Mouse (Mus musculus) thymus, postnatal 4 days (tissue): ENCODE measurements around the gene Pacs2.
A peak's percentile ranks its signal among the peaks of the same experiment; 100 is the strongest.

Experiments used
- DNase-seq: peaks from one replicate; pipeline ENCODE4 v3.0.0; 2021

Gene Pacs2

GRCm38 (mm10) chr12:113044916-113045677, 30.8 kb downstream of the Pacs2 start:
- peak; percentile 47 for DNase-seq

- peak; percentile 59 for DNase-seq
Measured at GRCm38 (mm10) chr12:113046861-113047260, 32.6 kb downstream of the Pacs2 start.

- no peak for DNase-seq
Measured at GRCm38 (mm10) chr12:113048103-113048502, 33.8 kb downstream of the Pacs2 start.

GRCm38 (mm10) chr12:113049836-113050235, 35.5 kb downstream of the Pacs2 start:
- DNase-seq, result peak; percentile 72

GRCm38 (mm10) chr12:113050671-113051070, 36.4 kb downstream of the Pacs2 start:
- DNase-seq, result peak; percentile 46

GRCm38 (mm10) chr12:113051628-113052403, 37.5 kb downstream of the Pacs2 start:
- DNase-seq, result no peak

GRCm38 (mm10) chr12:113056089-113056488, 41.8 kb downstream of the Pacs2 start:
- DNase-seq, result no peak

GRCm38 (mm10) chr12:113060178-113060577, 45.9 kb downstream of the Pacs2 start:
- no peak for DNase-seq

GRCm38 (mm10) chr12:113061606-113062005, 47.3 kb downstream of the Pacs2 start:
- no peak for DNase-seq

GRCm38 (mm10) chr12:113062201-113062600, 47.9 kb downstream of the Pacs2 start:
- DNase-seq, result no peak

- no peak for DNase-seq
Measured at GRCm38 (mm10) chr12:113063700-113064099, 49.4 kb downstream of the Pacs2 start.

- no peak for DNase-seq
Measured at GRCm38 (mm10) chr12:113068002-113068401, 53.7 kb downstream of the Pacs2 start.

- DNase-seq, result no peak
Measured at GRCm38 (mm10) chr12:113069389-113069788, 55.1 kb downstream of the Pacs2 start.

- DNase-seq, result no peak
Measured at GRCm38 (mm10) chr12:113071321-113071720, 57.0 kb downstream of the Pacs2 start.

- DNase-seq, result no peak
Measured at GRCm38 (mm10) chr12:113071827-113072226, 57.5 kb downstream of the Pacs2 start.

GRCm38 (mm10) chr12:113073420-113074328, 59.4 kb downstream of the Pacs2 start:
- DNase-seq, result peak; percentile 53

GRCm38 (mm10) chr12:113074329-113075062, 60.2 kb downstream of the Pacs2 start, which contains the start of gene Tex22:
Gene Tex22 (plus strand): TSS chr12:113074502.
- peak; percentile 89 for DNase-seq

- DNase-seq, result peak; percentile 95
Measured at GRCm38 (mm10) chr12:113075063-113075454, 60.8 kb downstream of the Pacs2 start.

GRCm38 (mm10) chr12:113075486-113075885, 61.2 kb downstream of the Pacs2 start:
- no peak for DNase-seq

GRCm38 (mm10) chr12:113087276-113087675, 73.0 kb downstream of the Pacs2 start:
- DNase-seq, result no peak

GRCm38 (mm10) chr12:113088026-113088425, 73.7 kb downstream of the Pacs2 start:
- no peak for DNase-seq

- DNase-seq, result no peak
Measured at GRCm38 (mm10) chr12:113089107-113089506, 74.8 kb downstream of the Pacs2 start.
